Mouse (Mus musculus): ENCODE data around the gene Cct2. TPM values are rescaled to one million over a fixed set of nuclear protein-coding genes. Genes with fewer than 3 reads are reported as not detected.

Cct2 gene
- total RNA-seq (2023): 100 to 1,000 TPM; 134 to 141 TPM

GRCm38 (mm10) chr10:117063254-117064021, at the start of gene Cct2:
TSS of gene Cct2 (minus strand) at chr10:117063814.

DNA sequence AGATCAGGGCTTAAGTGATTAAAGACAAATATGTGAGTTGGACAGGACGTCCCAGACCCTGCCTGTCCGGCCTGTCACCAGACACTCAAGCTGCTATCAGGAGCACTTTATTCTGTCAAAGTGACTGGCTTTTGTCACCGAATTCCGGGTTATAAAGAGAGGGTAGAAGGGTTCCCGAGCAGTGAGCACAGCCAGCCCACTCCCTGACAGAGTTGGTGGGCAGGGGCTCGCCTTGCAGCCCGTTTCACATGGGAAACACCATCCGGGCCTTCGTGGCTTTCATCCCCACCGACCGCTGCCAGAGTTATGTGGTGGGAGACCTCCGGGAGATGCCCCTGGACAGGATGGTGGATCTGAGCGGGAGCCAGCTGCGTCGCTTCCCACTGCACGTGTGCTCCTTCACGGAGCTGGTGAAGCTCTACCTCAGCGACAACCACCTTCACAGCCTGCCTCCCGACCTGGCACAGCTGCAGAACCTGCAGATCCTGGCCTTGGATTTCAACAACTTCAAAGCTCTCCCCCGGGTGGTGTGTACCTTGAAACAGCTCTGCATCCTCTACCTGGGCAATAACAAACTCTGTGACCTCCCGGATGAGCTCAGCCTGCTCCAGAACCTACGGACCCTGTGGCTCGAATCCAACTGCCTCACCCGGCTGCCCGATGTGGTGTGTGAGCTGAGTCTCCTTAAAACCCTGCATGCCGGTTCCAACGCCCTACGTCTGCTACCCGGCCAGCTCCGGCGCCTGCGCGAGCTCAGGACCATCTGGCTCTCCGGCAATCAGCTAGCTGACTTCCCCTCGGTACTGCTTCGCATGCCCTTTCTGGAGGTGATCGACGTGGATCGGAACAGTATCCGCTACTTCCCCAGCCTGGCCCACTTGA, 18.2 kb downstream of the Cct2 start, which contains the start of gene Lrrc10:
TSS of gene Lrrc10 (plus strand) at position 167 of the 882 bp plus-strand sequence.

Other genes with a start within 250 kb of the Cct2 start
- gene Myrfl, start 166.9 kb downstream of the Cct2 start, total RNA-seq (2023): not detected
- 10 to 100 TPM; 13.7 to 16.0 TPM for gene Rab3ip, start 113.0 kb downstream of the Cct2 start, total RNA-seq (2023)
- not detected for gene Gm10271, start 91.2 kb downstream of the Cct2 start, total RNA-seq (2023)
- gene Best3, start 77.5 kb downstream of the Cct2 start, total RNA-seq (2023): not detected
- not detected for gene Lrrc10, start 18.5 kb downstream of the Cct2 start, total RNA-seq (2023)
- gene Frs2, start 84.7 kb upstream of the Cct2 start, total RNA-seq (2023): 10 to 100 TPM; 20.8 to 22.4 TPM
- 10 to 100 TPM; 50.0 to 51.0 TPM for gene Yeats4, start 160.7 kb upstream of the Cct2 start, total RNA-seq (2023)
- not detected for gene 9530003J23Rik, start 174.9 kb upstream of the Cct2 start, total RNA-seq (2023)
- over 10,000 TPM; 14,740 to 17,541 TPM for gene Lyz2, start 218.5 kb upstream of the Cct2 start, total RNA-seq (2023)
- gene Lyz1, start 229.1 kb upstream of the Cct2 start, total RNA-seq (2023): 1,000 to 10,000 TPM; 1,464 to 1,772 TPM

All from monocyte, adult 59 days (primary cell).